Mouse (Mus musculus) small intestine, adult 2 months (tissue): ENCODE measurements around the gene Ccdc17.

Experiments used
- CTCF ChIP-seq: fragments of 200-500 bp; IDR thresholded peaks from 2 replicates; pipeline ENCODE4 v1.5.1; 2012; ENCODE audit warnings: low read depth, mild to moderate bottlenecking, control low read depth, inconsistent platforms, low read length, moderate library complexity, mixed read lengths; ENCODE audit not compliant: insufficient replicate concordance, insufficient read length; ENCODE audit errors: extremely low read depth
- POLR2A ChIP-seq: fragments of 200-500 bp; IDR thresholded peaks from 2 replicates; pipeline ENCODE4 v1.6.1; 2012; ENCODE audit warnings: low read depth, mild to moderate bottlenecking, control low read depth, inconsistent platforms, low read length, moderate library complexity

- TF ChIP-seq POLR2A (no peak), CTCF (no peak)
Measured at GRCm38 (mm10) chr4:116553035-116553434, 43.4 kb upstream of the Ccdc17 start.
